Mouse (Mus musculus): Measurements from ENCODE around the gene Hist3h2ba. TPM values are rescaled to one million over a fixed set of nuclear protein-coding genes. Genes with fewer than 3 reads are reported as not detected.
"Not testable (repeated sequence)": the region's sequence is repeated elsewhere in the genome, so short reads cannot be mapped to it uniquely, and the experiment has no call there.

Gene Hist3h2ba
- polyA plus RNA-seq, 1 experiment from 2014 or later = 296 TPM

GRCm38 (mm10) chr11:58947306-58947705 lies 1.4 kb upstream of the Hist3h2ba start:
- 74% methylated on average over 3 of the region's 3 CpGs for WGBS
- no peaks in the 10 kb centered on the region for H3K9me3 ChIP-seq

GRCm38 (mm10) chr11:58947798-58948528 lies 757 bp upstream of the Hist3h2ba start:
- Histone ChIP-seq H3K9ac (peak overlapping the region; percentile 78), H3K4me1 (replicated peaks) (peaks cover 55% of the 10 kb centered on the region), H3K9me3 (no peaks in the 10 kb centered on the region), H3K27me3 (no peaks in the 10 kb centered on the region), H3K36me3 (no peaks in the 10 kb centered on the region), H3K4me2 (peak overlapping the region; percentile 58), H3K4me3 (peak overlapping the region; percentile 64), H3K27ac (replicated peaks) (peak overlapping the region; percentile 100)
- WGBS = 13% methylated on average over 23 of the region's 23 CpGs
- ATAC-seq (ENCODE audit: low read depth) = peak; percentile 74

More at GRCm38 (mm10) chr11:58947306-58947705, 1.4 kb upstream of the Hist3h2ba start:
- no peaks in the 10 kb centered on the region for H3K27me3 ChIP-seq
- H3K9ac ChIP-seq = peak overlapping the region; percentile 78
- peak overlapping the region; percentile 100 for H3K27ac ChIP-seq (replicated peaks)
- H3K4me1 ChIP-seq (replicated peaks) = peaks cover 52% of the 10 kb centered on the region
- peak overlapping the region; percentile 58 for H3K4me2 ChIP-seq
- H3K36me3 ChIP-seq = no peaks in the 10 kb centered on the region
- peak overlapping the region; percentile 64 for H3K4me3 ChIP-seq
- ATAC-seq (ENCODE audit: low read depth) = no peak

- ATAC-seq (ENCODE audit: low read depth) = peak; percentile 68
- Histone ChIP-seq H3K27ac (replicated peaks) (peak overlapping the region; percentile 100), H3K4me3 (peak overlapping the region; percentile 64), H3K9ac (peak overlapping the region; percentile 96), H3K36me3 (no peaks in the 10 kb centered on the region), H3K27me3 (no peaks in the 10 kb centered on the region), H3K4me2 (peak overlapping the region; percentile 58), H3K9me3 (no peaks in the 10 kb centered on the region), H3K4me1 (replicated peaks) (peaks cover 47% of the 10 kb centered on the region)
- 3% methylated on average over 20 of the region's 20 CpGs for WGBS
Observed at GRCm38 (mm10) chr11:58949480-58950431, 1.0 kb downstream of the Hist3h2ba start.

GRCm38 (mm10) chr11:58951210-58951609 lies 2.5 kb downstream of the Hist3h2ba start:
- Histone ChIP-seq H3K4me3 (peak overlapping the region; percentile 64), H3K9me3 (no peaks in the 10 kb centered on the region), H3K27me3 (no peaks in the 10 kb centered on the region), H3K4me2 (peak overlapping the region; percentile 58), H3K27ac (replicated peaks) (peak overlapping the region; percentile 100), H3K4me1 (replicated peaks) (peaks cover 53% of the 10 kb centered on the region), H3K36me3 (no peaks in the 10 kb centered on the region), H3K9ac (peak overlapping the region; percentile 96)
- ATAC-seq (ENCODE audit: low read depth) = no peak
- 60% methylated on average over 5 of the region's 5 CpGs for WGBS

GRCm38 (mm10) chr11:58953351-58954169 lies 4.8 kb downstream of the Hist3h2ba start:
- H3K9ac ChIP-seq = peak overlapping the region; percentile 99
- peak overlapping the region; percentile 74 for H3K4me3 ChIP-seq
- 1% methylated on average over 33 of the region's 33 CpGs for WGBS

GRCm38 (mm10) chr11:58954170-58954419 lies 5.4 kb downstream of the Hist3h2ba start:
- 0 out of 2 replicates have a peak, but pooled peaks cover 15% of the 10 kb centered on the region for H3K36me3 ChIP-seq
- H3K9ac ChIP-seq = peak overlapping the region; percentile 99
- H3K9me3 ChIP-seq, H3K27me3 ChIP-seq: not testable (repeated sequence)
- H3K4me2 ChIP-seq = peak overlapping the region; percentile 87
- ATAC-seq (ENCODE audit: low read depth) = peak; percentile 17; the same call in 1 of the 2 replicates
- under 1% methylated on average over 17 of the region's 17 CpGs for WGBS
- H3K27ac ChIP-seq (replicated peaks) = peak overlapping the region; percentile 100
- H3K4me3 ChIP-seq = peak overlapping the region; percentile 74
- H3K4me1 ChIP-seq (replicated peaks) = peaks cover 65% of the 10 kb centered on the region

More at GRCm38 (mm10) chr11:58953351-58954169, 4.8 kb downstream of the Hist3h2ba start:
- 0 out of 2 replicates have a peak, but pooled peaks cover 14% of the 10 kb centered on the region for H3K36me3 ChIP-seq
- peak overlapping the region; percentile 87 for H3K4me2 ChIP-seq
- no peaks in the 10 kb centered on the region for H3K9me3 ChIP-seq
- H3K27ac ChIP-seq (replicated peaks) = peak overlapping the region; percentile 100
- H3K27me3 ChIP-seq = no peaks in the 10 kb centered on the region
- peaks cover 60% of the 10 kb centered on the region for H3K4me1 ChIP-seq (replicated peaks)
- ATAC-seq (ENCODE audit: low read depth) = no peak; the same call in none of the 2 replicates

- H3K4me2 ChIP-seq = peak within 1 kb of the TSS; percentile 87
- H3K9me3 ChIP-seq = no peaks in the 10 kb centered on the region
- peak; percentile 92 for ATAC-seq (ENCODE audit: low read depth)
- H3K27ac ChIP-seq (replicated peaks) = peak within 1 kb of the TSS; percentile 100
- H3K27me3 ChIP-seq = no peaks in the 10 kb centered on the region
- WGBS = under 1% methylated on average over 49 of the region's 49 CpGs
- peak within 1 kb of the TSS; percentile 74 for H3K4me3 ChIP-seq
- H3K4me1 ChIP-seq (replicated peaks) = peaks cover 70% of the 10 kb centered on the region
- 0 out of 2 replicates have a peak, but pooled peaks cover 15% of the 10 kb centered on the region for H3K36me3 ChIP-seq
- peak within 1 kb of the TSS; percentile 99 for H3K9ac ChIP-seq
Observed at GRCm38 (mm10) chr11:58954420-58955142, 5.9 kb downstream of the Hist3h2ba start, which contains the start of the genes Hist3h2a and Trim17. Hist3h2a (plus strand) TSS chr11:58954685. Trim17 (plus strand) TSS chr11:58954685.

GRCm38 (mm10) chr11:58955143-58955867 lies 6.6 kb downstream of the Hist3h2ba start:
- Histone ChIP-seq H3K9ac (peak overlapping the region; percentile 95), H3K4me1 (replicated peaks) (peaks cover 71% of the 10 kb centered on the region), H3K9me3 (no peaks in the 10 kb centered on the region), H3K27ac (replicated peaks) (peak overlapping the region; percentile 100), H3K36me3 (0 out of 2 replicates have a peak, but pooled peaks cover 15% of the 10 kb centered on the region), H3K4me2 (peak overlapping the region; percentile 87), H3K27me3 (no peaks in the 10 kb centered on the region), H3K4me3 (peak overlapping the region; percentile 74)
- no peak; the same call in 1 of the 2 replicates for ATAC-seq (ENCODE audit: low read depth)
- WGBS = under 1% methylated on average over 20 of the region's 20 CpGs

- ATAC-seq (ENCODE audit: low read depth) = no peak
- Histone ChIP-seq H3K4me3 (peak overlapping the region; percentile 74), H3K27me3 (no peaks in the 10 kb centered on the region), H3K27ac (replicated peaks) (peak overlapping the region; percentile 100), H3K36me3 (0 out of 2 replicates have a peak, but pooled peaks cover 15% of the 10 kb centered on the region), H3K4me1 (replicated peaks) (peaks cover 65% of the 10 kb centered on the region), H3K9ac (peak overlapping the region; percentile 95), H3K4me2 (peak overlapping the region; percentile 87), H3K9me3 (no peaks in the 10 kb centered on the region)
- WGBS = 23% methylated on average over 8 of the region's 8 CpGs
Observed at GRCm38 (mm10) chr11:58955868-58956257, 7.1 kb downstream of the Hist3h2ba start.

GRCm38 (mm10) chr11:58957226-58957914 lies 8.7 kb downstream of the Hist3h2ba start:
- Histone ChIP-seq H3K27ac (replicated peaks) (no peak overlapping the region), H3K9me3 (no peaks in the 10 kb centered on the region)

More at GRCm38 (mm10) chr11:58957226-58957914, 8.7 kb downstream of the Hist3h2ba start:
- Histone ChIP-seq H3K4me1 (replicated peaks) (peaks cover 51% of the 10 kb centered on the region), H3K4me3 (peak overlapping the region; percentile 74), H3K9ac (peak overlapping the region; percentile 95), H3K4me2 (peak overlapping the region; percentile 87), H3K27me3 (peaks cover 9% of the 10 kb centered on the region), H3K36me3 (0 out of 2 replicates have a peak, but pooled peaks cover 15% of the 10 kb centered on the region)
- 87% methylated on average over 5 of the region's 5 CpGs for WGBS
- ATAC-seq (ENCODE audit: low read depth) = no peak

Data from neural tube, embryonic 13.5 days (tissue).